Mouse (Mus musculus): Measurements from ENCODE around the gene Ubap1. TPM values are rescaled to one million over a fixed set of nuclear protein-coding genes. Genes with fewer than 3 reads are reported as not detected.

Gene Ubap1
- polyA plus RNA-seq, 1 experiment from 2014 or later = 59.5 TPM

- Histone ChIP-seq H3K9ac (ENCODE audit: low read depth, low read length) (no peak overlapping the region), H3K27me3 (ENCODE audit: control insufficient read depth, insufficient read depth, low read length) (no peaks in the 10 kb centered on the region), H3K4me1 (ENCODE audit: control insufficient read depth, insufficient read depth, low read length) (no peaks in the 10 kb centered on the region), H3K9me3 (ENCODE audit: control insufficient read depth, low read length) (no peaks in the 10 kb centered on the region), H3K4me2 (replicated peaks; ENCODE audit: low read depth, low read length) (no peak overlapping the region), H3K4me3 (ENCODE audit: low read length) (no peak overlapping the region), H3K36me3 (ENCODE audit: control insufficient read depth, insufficient read depth, low read length) (peaks cover 43% of the 10 kb centered on the region), H3K27ac (ENCODE audit: low read depth, low read length) (no peak overlapping the region)
- WGBS = 92% methylated on average over 9 of the region's 9 CpGs
- no peak for ATAC-seq (ENCODE audit: low FRiP score, low TSS enrichment)
These were observed 21.1 kb downstream of the Ubap1 start for GRCm38 (mm10) chr4:41369702-41370437.

DNA sequence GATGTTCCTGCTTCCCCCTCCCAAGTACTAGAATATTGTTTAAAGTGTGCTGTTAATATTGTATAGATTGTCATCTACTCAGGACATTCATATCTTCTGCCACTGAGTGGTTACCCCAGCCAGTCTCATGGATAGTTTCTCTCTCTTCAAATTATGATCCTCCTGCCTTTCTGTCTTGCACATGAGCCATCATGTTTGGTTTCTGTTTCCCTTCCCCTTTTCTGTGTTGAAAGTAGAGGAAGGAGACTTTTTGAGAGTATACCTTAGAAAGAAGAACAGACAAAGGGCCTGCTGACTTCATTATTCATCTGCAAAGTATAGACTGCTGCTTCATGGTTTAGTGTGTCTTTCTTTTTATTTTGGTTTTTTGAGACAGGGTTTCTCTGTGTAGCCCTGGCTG is 28.8 kb downstream of the Ubap1 start:
- Histone ChIP-seq H3K4me3 (ENCODE audit: low read length) (no peak overlapping the region), H3K27ac (ENCODE audit: low read depth, low read length) (no peak overlapping the region), H3K4me1 (ENCODE audit: control insufficient read depth, insufficient read depth, low read length) (no peaks in the 10 kb centered on the region), H3K36me3 (ENCODE audit: control insufficient read depth, insufficient read depth, low read length) (peaks cover 61% of the 10 kb centered on the region), H3K9ac (ENCODE audit: low read depth, low read length) (no peak overlapping the region), H3K9me3 (ENCODE audit: control insufficient read depth, low read length) (no peaks in the 10 kb centered on the region), H3K4me2 (replicated peaks; ENCODE audit: low read depth, low read length) (no peak overlapping the region), H3K27me3 (ENCODE audit: control insufficient read depth, insufficient read depth, low read length) (no peaks in the 10 kb centered on the region)
- no peak for ATAC-seq (ENCODE audit: low FRiP score, low TSS enrichment)

- no peak overlapping the region for H3K27ac ChIP-seq (ENCODE audit: low read depth, low read length)
- no peaks in the 10 kb centered on the region for H3K4me1 ChIP-seq (ENCODE audit: control insufficient read depth, insufficient read depth, low read length)
- no peaks in the 10 kb centered on the region for H3K27me3 ChIP-seq (ENCODE audit: control insufficient read depth, insufficient read depth, low read length)
- no peak for ATAC-seq (ENCODE audit: low FRiP score, low TSS enrichment)
- H3K9me3 ChIP-seq (ENCODE audit: control insufficient read depth, low read length) = no peaks in the 10 kb centered on the region
- no peak overlapping the region for H3K4me2 ChIP-seq (replicated peaks; ENCODE audit: low read depth, low read length)
- peaks cover 64% of the 10 kb centered on the region for H3K36me3 ChIP-seq (ENCODE audit: control insufficient read depth, insufficient read depth, low read length)
- H3K4me3 ChIP-seq (ENCODE audit: low read length) = no peak overlapping the region
- 94% methylated on average over 5 of the region's 5 CpGs for WGBS
- no peak overlapping the region for H3K9ac ChIP-seq (ENCODE audit: low read depth, low read length)
These were observed 32.6 kb downstream of the Ubap1 start for GRCm38 (mm10) chr4:41381213-41381950.

DNA sequence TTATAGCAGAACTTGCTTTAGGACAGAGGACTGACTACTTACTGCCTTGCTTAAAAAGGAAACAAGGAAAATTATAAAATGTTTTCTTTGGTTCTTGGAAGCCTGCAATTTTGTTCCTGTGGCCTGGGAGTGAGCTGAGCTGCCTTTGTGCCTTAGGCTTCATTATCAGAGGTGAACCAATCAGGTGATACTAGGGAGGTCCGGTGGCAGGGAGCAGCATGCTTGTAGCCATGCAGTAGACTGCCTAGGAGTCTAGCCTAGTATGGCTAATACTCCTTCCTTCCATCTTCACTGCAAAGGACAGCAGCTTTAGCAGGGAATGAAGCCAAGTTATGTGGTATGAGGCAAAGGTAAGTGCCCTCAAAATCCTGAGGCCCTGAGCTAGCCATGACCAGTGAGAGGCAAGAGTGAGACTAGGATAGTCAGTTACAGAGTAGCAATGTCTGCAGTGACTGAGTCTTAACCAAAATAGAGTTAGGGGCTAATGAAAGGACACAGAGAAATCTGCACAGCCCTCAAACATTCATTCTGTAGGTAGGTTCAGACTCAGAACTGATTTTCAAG is 37.7 kb downstream of the Ubap1 start:
- Histone ChIP-seq H3K9ac (ENCODE audit: low read depth, low read length) (no peak overlapping the region), H3K4me1 (ENCODE audit: control insufficient read depth, insufficient read depth, low read length) (no peaks in the 10 kb centered on the region), H3K4me2 (replicated peaks; ENCODE audit: low read depth, low read length) (no peak overlapping the region), H3K9me3 (ENCODE audit: control insufficient read depth, low read length) (no peaks in the 10 kb centered on the region), H3K27me3 (ENCODE audit: control insufficient read depth, insufficient read depth, low read length) (no peaks in the 10 kb centered on the region), H3K36me3 (ENCODE audit: control insufficient read depth, insufficient read depth, low read length) (peaks cover 65% of the 10 kb centered on the region), H3K27ac (ENCODE audit: low read depth, low read length) (no peak overlapping the region), H3K4me3 (ENCODE audit: low read length) (no peak overlapping the region)
- ATAC-seq (ENCODE audit: low FRiP score, low TSS enrichment) = no peak
- 92% methylated on average over 1 of the region's 1 CpGs for WGBS

DNA sequence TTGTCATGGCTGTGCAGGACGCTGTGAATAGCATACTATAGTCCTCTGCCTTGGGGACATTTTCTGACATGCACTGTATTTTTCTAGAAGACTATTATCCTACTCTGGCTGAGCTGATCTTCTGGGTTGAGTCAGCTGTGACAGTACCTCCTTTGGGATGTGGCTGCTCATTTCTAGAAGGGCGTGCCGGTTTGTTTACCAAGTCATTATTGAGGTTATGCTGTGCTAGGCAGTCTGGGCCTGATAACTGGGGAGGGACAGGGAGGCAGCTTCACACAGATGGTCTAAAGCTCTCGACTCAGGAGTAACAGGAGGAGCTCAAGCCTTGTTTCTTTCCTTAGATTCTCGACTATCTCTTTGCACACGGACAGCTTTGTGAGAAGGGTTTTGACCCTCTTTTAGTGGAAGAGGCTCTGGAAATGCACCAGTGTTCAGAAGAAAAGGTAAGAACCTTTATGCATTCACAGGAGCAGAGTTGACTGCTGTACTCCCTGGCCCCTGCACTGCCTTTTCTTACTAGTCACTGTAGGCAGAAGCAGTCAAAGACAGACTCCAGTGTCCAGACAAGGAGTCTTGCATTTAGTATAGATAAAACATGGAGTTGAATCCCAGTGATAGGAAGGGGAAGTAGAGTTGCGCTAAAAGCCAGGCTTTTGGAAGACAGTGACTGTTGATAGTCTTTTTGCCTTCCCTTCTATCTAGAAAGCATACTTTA is 39.1 kb downstream of the Ubap1 start:
- H3K36me3 ChIP-seq (ENCODE audit: control insufficient read depth, insufficient read depth, low read length) = peaks cover 69% of the 10 kb centered on the region
- WGBS = 81% methylated on average over 7 of the region's 7 CpGs
- H3K27ac ChIP-seq (ENCODE audit: low read depth, low read length) = no peak overlapping the region
- no peak overlapping the region for H3K4me3 ChIP-seq (ENCODE audit: low read length)
- no peak; the same call in 1 of the 2 replicates for ATAC-seq (ENCODE audit: low FRiP score, low TSS enrichment)
- no peaks in the 10 kb centered on the region for H3K27me3 ChIP-seq (ENCODE audit: control insufficient read depth, insufficient read depth, low read length)
- H3K4me1 ChIP-seq (ENCODE audit: control insufficient read depth, insufficient read depth, low read length) = no peaks in the 10 kb centered on the region
- H3K9ac ChIP-seq (ENCODE audit: low read depth, low read length) = no peak overlapping the region
- H3K4me2 ChIP-seq (replicated peaks; ENCODE audit: low read depth, low read length) = no peak overlapping the region
- H3K9me3 ChIP-seq (ENCODE audit: control insufficient read depth, low read length) = no peaks in the 10 kb centered on the region

DNA sequence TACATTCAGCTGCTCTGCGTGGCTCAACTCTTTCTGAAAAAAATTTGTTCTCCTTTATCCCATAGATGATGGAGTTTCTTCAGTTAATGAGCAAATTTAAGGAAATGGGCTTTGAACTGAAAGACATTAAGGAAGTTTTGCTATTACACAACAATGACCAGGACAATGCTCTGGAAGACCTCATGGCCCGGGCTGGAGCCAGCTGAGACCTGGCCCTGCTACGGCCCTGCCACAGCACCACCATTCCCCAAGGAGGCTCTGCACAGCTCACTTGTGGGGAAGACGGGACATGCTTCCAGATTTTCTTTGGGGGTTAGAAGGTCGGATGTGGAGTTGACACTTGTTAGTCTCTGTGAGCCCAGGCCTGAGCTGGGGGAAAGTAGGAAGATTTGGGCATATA is 39.8 kb downstream of the Ubap1 start:
- ATAC-seq (ENCODE audit: low FRiP score, low TSS enrichment) = no peak
- peaks cover 70% of the 10 kb centered on the region for H3K36me3 ChIP-seq (ENCODE audit: control insufficient read depth, insufficient read depth, low read length)

GRCm38 (mm10) chr4:41389240-41389639 is 40.4 kb downstream of the Ubap1 start:
- 91% methylated on average over 5 of the region's 5 CpGs for WGBS
- Histone ChIP-seq H3K4me3 (ENCODE audit: low read length) (no peak overlapping the region), H3K9ac (ENCODE audit: low read depth, low read length) (no peak overlapping the region), H3K27me3 (ENCODE audit: control insufficient read depth, insufficient read depth, low read length) (no peaks in the 10 kb centered on the region), H3K4me1 (ENCODE audit: control insufficient read depth, insufficient read depth, low read length) (no peaks in the 10 kb centered on the region), H3K27ac (ENCODE audit: low read depth, low read length) (no peak overlapping the region), H3K36me3 (ENCODE audit: control insufficient read depth, insufficient read depth, low read length) (peaks cover 71% of the 10 kb centered on the region), H3K4me2 (replicated peaks; ENCODE audit: low read depth, low read length) (no peak overlapping the region), H3K9me3 (ENCODE audit: control insufficient read depth, low read length) (no peaks in the 10 kb centered on the region)
- ATAC-seq (ENCODE audit: low FRiP score, low TSS enrichment) = no peak

More for the DNA sequence above, 39.8 kb downstream of the Ubap1 start:
- no peak overlapping the region for H3K9ac ChIP-seq (ENCODE audit: low read depth, low read length)
- WGBS = 86% methylated on average over 5 of the region's 5 CpGs
- H3K4me3 ChIP-seq (ENCODE audit: low read length) = no peak overlapping the region
- no peaks in the 10 kb centered on the region for H3K9me3 ChIP-seq (ENCODE audit: control insufficient read depth, low read length)
- no peak overlapping the region for H3K4me2 ChIP-seq (replicated peaks; ENCODE audit: low read depth, low read length)
- H3K27me3 ChIP-seq (ENCODE audit: control insufficient read depth, insufficient read depth, low read length) = no peaks in the 10 kb centered on the region
- H3K27ac ChIP-seq (ENCODE audit: low read depth, low read length) = no peak overlapping the region
- no peaks in the 10 kb centered on the region for H3K4me1 ChIP-seq (ENCODE audit: control insufficient read depth, insufficient read depth, low read length)

- Histone ChIP-seq H3K36me3 (ENCODE audit: control insufficient read depth, insufficient read depth, low read length) (peaks cover 72% of the 10 kb centered on the region), H3K4me1 (ENCODE audit: control insufficient read depth, insufficient read depth, low read length) (no peaks in the 10 kb centered on the region), H3K4me2 (replicated peaks; ENCODE audit: low read depth, low read length) (no peak overlapping the region), H3K9me3 (ENCODE audit: control insufficient read depth, low read length) (no peaks in the 10 kb centered on the region), H3K27ac (ENCODE audit: low read depth, low read length) (no peak overlapping the region), H3K27me3 (ENCODE audit: control insufficient read depth, insufficient read depth, low read length) (no peaks in the 10 kb centered on the region), H3K4me3 (ENCODE audit: low read length) (no peak overlapping the region), H3K9ac (ENCODE audit: low read depth, low read length) (no peak overlapping the region)
- ATAC-seq (ENCODE audit: low FRiP score, low TSS enrichment) = no peak
- WGBS = 29% methylated on average over 3 of the region's 3 CpGs
These were observed 41.3 kb downstream of the Ubap1 start for GRCm38 (mm10) chr4:41390122-41390521.
